Mouse (Mus musculus) liver, postnatal 0 days (tissue): ENCODE measurements around the gene Abhd17b. TPM values are rescaled to one million over a fixed set of nuclear protein-coding genes. Genes with fewer than 3 reads are reported as not detected.

Experiments used
- ATAC-seq: fragments of 200-750 bp; cut with Nextera tagmentation; 2 replicates; pipeline ENCODE4 v1.8.0; 2017; ENCODE audit warnings: mild to moderate bottlenecking, moderate library complexity
- DNase-seq: peaks from one replicate; pipeline ENCODE4 v3.0.0-alpha.2; 2016
- H3K27ac ChIP-seq: fragments of 300-500 bp; sonication (generic); 2 replicates; pipeline ENCODE4 v1.5.1; 2014; ENCODE audit warnings: antibody characterized with exemption, moderate library complexity, mild to moderate bottlenecking, low read depth
- H3K27me3 ChIP-seq: fragments of 300-500 bp; sonication (generic); 2 replicates; pipeline ENCODE4 v1.6.1; 2014; ENCODE audit warnings: low read length, control low read depth, mixed read lengths; ENCODE audit not compliant: insufficient read depth
- H3K36me3 ChIP-seq: fragments of 300-500 bp; sonication (generic); replicated peaks from 2 replicates; pipeline ENCODE4 v1.6.1; 2014; ENCODE audit warnings: mild to moderate bottlenecking, control low read depth, low read length, moderate library complexity, mixed read lengths; ENCODE audit not compliant: insufficient read depth
- H3K4me1 ChIP-seq: fragments of 300-500 bp; sonication (generic); 2 replicates; pipeline ENCODE4 v1.6.1; 2014; ENCODE audit warnings: antibody characterized with exemption, mild to moderate bottlenecking, control low read depth; ENCODE audit not compliant: insufficient read depth
- H3K4me2 ChIP-seq: fragments of 300-500 bp; sonication (generic); 2 replicates; pipeline ENCODE4 v1.6.1; 2014; ENCODE audit warnings: low read depth, mild to moderate bottlenecking, low read length, moderate library complexity, mixed read lengths
- H3K4me3 ChIP-seq: fragments of 300-500 bp; sonication (generic); 2 replicates; pipeline ENCODE4 v1.5.1; 2014; ENCODE audit warnings: low read depth, low read length
- H3K9ac ChIP-seq: fragments of 300-500 bp; sonication (generic); replicated peaks from 2 replicates; pipeline ENCODE4 v1.6.1; 2014; ENCODE audit warnings: mild to moderate bottlenecking, moderate library complexity
- H3K9me3 ChIP-seq: fragments of 300-500 bp; sonication (generic); 2 replicates; pipeline ENCODE4 v1.6.1; 2016; ENCODE audit warnings: mild to moderate bottlenecking, control low read depth, low read length, mixed read lengths
- CTCF ChIP-seq: sonication (generic); IDR thresholded peaks from 2 replicates; pipeline ENCODE4 v1.5.1; 2016; ENCODE audit warnings: antibody characterized with exemption, low read depth
- EP300 ChIP-seq: IDR thresholded peaks from 2 replicates; pipeline ENCODE4 v1.6.1; 2016; ENCODE audit warnings: antibody characterized with exemption, low read depth, mild to moderate bottlenecking
- WGBS: fragments of 180-500 bp; shearing (Covaris S2); extraction: QIAGEN DNeasy Blood & Tissue Kit; methylation state at CpG from one replicate; pipeline ENCODE4 v1.1.7; 2014; ENCODE audit not compliant: insufficient replicate concordance; 5-methylcytosine and 5-hydroxymethylcytosine counted together
- polyA plus RNA-seq: library from polyadenylated mRNA; unstranded; fragments of >200 nt; fragmentation: Nextera tagmentation; extraction: Ambion mirVana; gene quantifications from 2 replicates; pipeline ENCODE4 v1.2.1, GENCODE M21; 2015

Gene Abhd17b
- polyA plus RNA-seq, 1 experiment from 2014 or later: 13.9 TPM

DNA sequence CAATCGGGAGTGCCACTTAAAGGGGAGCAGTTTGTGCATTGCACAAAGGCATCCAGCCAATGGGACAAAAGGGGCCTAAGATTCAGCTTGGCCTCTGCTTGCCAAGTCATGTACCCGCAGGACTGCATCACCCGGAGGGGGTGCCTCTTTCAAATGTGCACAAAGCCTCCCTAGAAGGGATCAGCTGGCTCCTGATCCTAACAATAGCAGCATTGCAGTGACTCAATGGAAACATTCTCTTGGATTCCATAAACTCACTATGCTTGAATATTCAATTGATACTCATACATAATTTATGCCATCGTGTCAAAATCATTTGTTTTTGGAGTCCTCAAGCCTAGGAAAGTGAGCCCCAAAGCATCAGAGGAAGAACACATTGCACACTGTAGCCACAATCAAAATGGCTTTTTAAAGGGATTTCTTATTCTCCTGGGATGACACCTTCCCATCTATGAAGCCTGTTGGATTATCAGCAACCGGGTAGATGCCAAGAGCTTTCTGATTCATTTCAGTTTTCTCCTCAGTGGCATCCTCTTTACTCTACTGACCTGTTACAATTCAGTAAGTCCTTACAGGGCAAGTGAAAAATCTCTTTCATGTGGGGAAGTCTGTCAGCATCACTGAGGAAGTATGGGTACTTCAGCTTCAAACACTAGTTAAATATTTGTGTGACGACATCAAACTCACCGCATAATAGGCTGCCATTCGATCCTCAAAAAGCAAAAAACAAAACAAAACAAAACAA lies 71.1 kb downstream of the Abhd17b start:
- no peak overlapping the region for H3K27ac ChIP-seq
- no peak overlapping the region for H3K9ac ChIP-seq
- ATAC-seq (no peak), DNase-seq (no peak)
- 77% methylated on average over 8 of the region's 8 CpGs for WGBS
- no peaks in the 10 kb centered on the region for H3K36me3 ChIP-seq
- no peaks in the 10 kb centered on the region for H3K9me3 ChIP-seq
- TF ChIP-seq EP300 (no peak), CTCF (no peak)
- no peaks in the 10 kb centered on the region for H3K4me1 ChIP-seq
- H3K27me3 ChIP-seq: no peaks in the 10 kb centered on the region
- H3K4me3 ChIP-seq: no peak overlapping the region
- no peak overlapping the region for H3K4me2 ChIP-seq

- ATAC-seq (no peak; the same call in 1 of the 2 replicates), DNase-seq (no peak)
- H3K4me2 ChIP-seq: no peak overlapping the region
- H3K9ac ChIP-seq: no peak overlapping the region
- H3K9me3 ChIP-seq: no peaks in the 10 kb centered on the region
- H3K27me3 ChIP-seq: no peaks in the 10 kb centered on the region
- H3K4me1 ChIP-seq: no peaks in the 10 kb centered on the region
- no peak overlapping the region for H3K27ac ChIP-seq
- no peak overlapping the region for H3K4me3 ChIP-seq
- H3K36me3 ChIP-seq: no peaks in the 10 kb centered on the region
- no peak for TF ChIP-seq EP300
- WGBS: 76% methylated on average over 1 of the region's 1 CpGs
Measured at GRCm38 (mm10) chr19:21725168-21725567, 72.2 kb downstream of the Abhd17b start.

- Histone ChIP-seq H3K9ac (no peak overlapping the region), H3K36me3 (no peaks in the 10 kb centered on the region), H3K4me2 (no peak overlapping the region), H3K4me3 (no peak overlapping the region), H3K27ac (no peak overlapping the region), H3K9me3 (no peaks in the 10 kb centered on the region), H3K4me1 (no peaks in the 10 kb centered on the region), H3K27me3 (no peaks in the 10 kb centered on the region)
- DNase-seq (no peak), ATAC-seq (no peak)
- TF ChIP-seq EP300: no peak
- no peak for TF ChIP-seq CTCF
- WGBS: 65% methylated on average over 2 of the region's 2 CpGs
Measured at GRCm38 (mm10) chr19:21727081-21727480, 74.1 kb downstream of the Abhd17b start.

DNA sequence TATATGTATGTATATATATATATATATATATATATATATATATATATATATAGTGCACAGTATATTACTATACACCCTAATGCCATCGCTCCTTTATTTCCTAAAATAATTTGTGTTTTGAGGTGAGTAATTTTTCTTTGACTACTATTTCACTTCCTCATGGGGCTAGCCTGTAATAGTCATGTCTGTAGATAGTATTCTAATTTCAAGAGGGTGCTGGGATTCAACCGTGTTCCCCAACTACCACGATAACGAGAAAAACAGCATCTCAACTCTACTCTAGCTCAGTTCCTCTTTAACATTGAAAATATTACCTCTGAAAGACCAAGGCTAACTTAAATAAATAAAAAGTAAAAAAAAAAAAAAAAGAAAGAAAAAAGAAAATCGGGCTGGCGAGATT lies 75.4 kb downstream of the Abhd17b start:
- Histone ChIP-seq H3K9ac (no peak overlapping the region), H3K36me3 (no peaks in the 10 kb centered on the region), H3K27me3 (no peaks in the 10 kb centered on the region), H3K4me1 (no peaks in the 10 kb centered on the region), H3K9me3 (no peaks in the 10 kb centered on the region), H3K4me2 (no peak overlapping the region), H3K27ac (no peak overlapping the region), H3K4me3 (no peak overlapping the region)
- DNase-seq (no peak), ATAC-seq (no peak)
- WGBS: 78% methylated on average over 6 of the region's 6 CpGs
- TF ChIP-seq EP300 (no peak), CTCF (no peak)

DNA sequence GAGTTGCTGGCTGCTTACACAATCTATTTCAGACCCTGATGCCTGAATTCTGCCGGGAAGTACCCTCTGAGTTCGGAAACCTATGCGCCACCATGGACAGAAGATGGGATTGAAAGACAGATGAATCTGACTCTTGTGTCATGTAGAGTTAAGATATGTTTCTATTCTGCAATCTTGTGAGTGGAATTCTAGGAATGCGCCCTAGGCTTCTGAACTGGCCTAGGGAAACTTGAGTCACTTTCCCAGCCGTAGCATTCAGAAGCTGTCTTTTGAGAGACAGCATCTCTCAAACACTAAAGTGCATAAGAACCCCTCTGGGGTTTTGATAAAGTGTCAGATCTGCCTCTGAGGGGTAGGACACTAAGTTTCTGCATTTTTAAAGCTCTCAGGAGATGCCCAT lies 78.9 kb downstream of the Abhd17b start:
- no peak for DNase-seq
- Histone ChIP-seq H3K4me1 (no peaks in the 10 kb centered on the region; the same call in 1 of the 2 replicates), H3K4me2 (no peak overlapping the region), H3K9ac (no peak overlapping the region), H3K27ac (no peak overlapping the region), H3K9me3 (no peaks in the 10 kb centered on the region), H3K36me3 (no peaks in the 10 kb centered on the region), H3K27me3 (no peaks in the 10 kb centered on the region), H3K4me3 (no peak overlapping the region)
- TF ChIP-seq CTCF: no peak
- ATAC-seq: no peak
- WGBS: 80% methylated on average over 5 of the region's 5 CpGs

GRCm38 (mm10) chr19:21733176-21733575 lies 80.2 kb downstream of the Abhd17b start:
- no peaks in the 10 kb centered on the region for H3K27me3 ChIP-seq
- DNase-seq (no peak), ATAC-seq (no peak)
- no peak overlapping the region for H3K9ac ChIP-seq
- H3K4me2 ChIP-seq: no peak overlapping the region
- H3K9me3 ChIP-seq: no peaks in the 10 kb centered on the region
- H3K4me1 ChIP-seq: no peaks in the 10 kb centered on the region; the same call in 1 of the 2 replicates
- no peak overlapping the region for H3K27ac ChIP-seq
- H3K36me3 ChIP-seq: no peaks in the 10 kb centered on the region
- 86% methylated on average over 2 of the region's 2 CpGs for WGBS
- H3K4me3 ChIP-seq: no peak overlapping the region
- no peak for TF ChIP-seq CTCF
- no peak for TF ChIP-seq EP300
